Mouse (Mus musculus) lung, postnatal 4 days (tissue): ENCODE measurements at regions not wholly inside any gene's neighbourhood (a gene's known extent, or its start where the extent isn't known, plus 50 kb on each side); places are given as distances from the start of the nearest gene placed in this dataset.

Source experiments
- DNase-seq, 2 experiments: peaks; one replicate each; pipeline ENCODE4 v3.0.0; 2021

- no peak for DNase-seq
Observed at GRCm38 (mm10) chr4:127862875-127863274, 107.9 kb downstream of the CK137956 start.

GRCm38 (mm10) chr4:127861319-127862117 is 109.2 kb downstream of the CK137956 start:
- DNase-seq = no peak

- DNase-seq = no peak
Observed at GRCm38 (mm10) chr4:127860271-127860670, 110.5 kb downstream of the CK137956 start.

GRCm38 (mm10) chr4:127859505-127859904 is 111.2 kb downstream of the CK137956 start:
- DNase-seq = no peak

- DNase-seq = no peak
Observed at GRCm38 (mm10) chr4:127858566-127858965, 112.2 kb downstream of the CK137956 start.

GRCm38 (mm10) chr4:127855836-127856235 is 114.9 kb downstream of the CK137956 start:
- DNase-seq = no peak

GRCm38 (mm10) chr4:127854776-127855409 is 115.9 kb downstream of the CK137956 start:
- DNase-seq = no peak

GRCm38 (mm10) chr4:127849306-127849705 is 121.4 kb downstream of the CK137956 start:
- DNase-seq = no peak

- DNase-seq = no peak
Observed at GRCm38 (mm10) chr4:127846321-127846720, 124.4 kb downstream of the CK137956 start.

GRCm38 (mm10) chr4:127843421-127843820 is 127.3 kb downstream of the CK137956 start:
- no peak for DNase-seq

GRCm38 (mm10) chr4:127833668-127834067 is 137.1 kb downstream of the CK137956 start:
- DNase-seq = no peak

GRCm38 (mm10) chr4:127826988-127827387 is 143.8 kb downstream of the CK137956 start:
- no peak for DNase-seq

GRCm38 (mm10) chr4:127819501-127819900 is 151.2 kb downstream of the CK137956 start:
- DNase-seq = no peak

- DNase-seq = no peak
Observed at GRCm38 (mm10) chr4:127819009-127819408, 151.7 kb downstream of the CK137956 start.

GRCm38 (mm10) chr4:127814631-127815030 is 156.1 kb downstream of the CK137956 start:
- no peak for DNase-seq

- no peak for DNase-seq
Observed at GRCm38 (mm10) chr4:127812047-127812545, 158.7 kb downstream of the CK137956 start.

- DNase-seq = no peak
Observed at GRCm38 (mm10) chr4:127810899-127811510, 159.7 kb downstream of the CK137956 start.

- DNase-seq = no peak
Observed at GRCm38 (mm10) chr4:127809006-127809405, 161.7 kb downstream of the CK137956 start.

- no peak for DNase-seq
Observed at GRCm38 (mm10) chr4:127789206-127789605, 181.5 kb downstream of the CK137956 start.

- peak in 1 of 2 experiments; percentile 24 for DNase-seq
Observed at GRCm38 (mm10) chr4:127785786-127786185, 185.0 kb downstream of the CK137956 start.

GRCm38 (mm10) chr4:127771966-127772500 is 198.7 kb downstream of the CK137956 start:
- DNase-seq = no peak

GRCm38 (mm10) chr4:127763736-127764135 is 207.0 kb downstream of the CK137956 start:
- DNase-seq = no peak

GRCm38 (mm10) chr4:127758961-127759360 is 211.8 kb downstream of the CK137956 start:
- DNase-seq = no peak
